Mouse (Mus musculus) heart, postnatal 0 days (tissue): Measurements from ENCODE around the gene Gm49776. TPM values are rescaled to one million over a fixed set of nuclear protein-coding genes. Genes with fewer than 3 reads are reported as not detected.
"Not testable (repeated sequence)": the region's sequence is repeated elsewhere in the genome, so short reads cannot be mapped to it uniquely, and the experiment has no call there.

Experiments used
- ATAC-seq: fragments of 200-750 bp; cut with Nextera tagmentation; 2 replicates; pipeline ENCODE4 v1.8.0; 2017; ENCODE audit warnings: low read depth, moderate number of reproducible peaks, moderate library complexity; ENCODE audit not compliant: insufficient read depth
- DNase-seq: peaks from one replicate; pipeline ENCODE4 v3.0.0-alpha.2; 2016; ENCODE audit warnings: low spot score
- H3K27ac ChIP-seq: fragments of 300-500 bp; sonication (generic); 2 replicates; pipeline ENCODE4 v1.5.1; 2014; ENCODE audit warnings: low read depth, mild to moderate bottlenecking
- H3K27me3 ChIP-seq: fragments of 300-500 bp; sonication (generic); 2 replicates; pipeline ENCODE4 v1.6.1; 2014; ENCODE audit warnings: low read length, mixed read lengths; ENCODE audit not compliant: control insufficient read depth, insufficient read depth
- H3K36me3 ChIP-seq: fragments of 300-500 bp; sonication (generic); replicated peaks from 2 replicates; pipeline ENCODE4 v1.6.1; 2014; ENCODE audit warnings: low read length, mixed read lengths; ENCODE audit not compliant: control insufficient read depth, insufficient read depth
- H3K4me1 ChIP-seq: fragments of 300-500 bp; sonication (generic); 2 replicates; pipeline ENCODE4 v1.6.1; 2014; ENCODE audit warnings: antibody characterized with exemption; ENCODE audit not compliant: control insufficient read depth, insufficient read depth
- H3K4me2 ChIP-seq: fragments of 300-500 bp; sonication (generic); 2 replicates; pipeline ENCODE4 v1.6.1; 2014; ENCODE audit warnings: low read depth, mild to moderate bottlenecking, low read length, moderate library complexity
- H3K4me3 ChIP-seq: fragments of 300-500 bp; sonication (generic); 2 replicates; pipeline ENCODE4 v1.5.1; 2014; ENCODE audit warnings: low read depth, low read length
- H3K9ac ChIP-seq: fragments of 300-500 bp; sonication (generic); replicated peaks from 2 replicates; pipeline ENCODE4 v1.6.1; 2014; ENCODE audit warnings: low read depth, low read length, mixed read lengths
- H3K9me3 ChIP-seq: fragments of 300-500 bp; sonication (generic); replicated peaks from 2 replicates; pipeline ENCODE4 v1.6.1; 2016; ENCODE audit warnings: low read length; ENCODE audit not compliant: control insufficient read depth
- CTCF ChIP-seq: IDR thresholded peaks from 2 replicates; pipeline ENCODE4 v1.5.1; 2016; ENCODE audit warnings: antibody characterized with exemption, control low read depth, low read depth
- EP300 ChIP-seq: IDR thresholded peaks from 2 replicates; pipeline ENCODE4 v1.6.1; 2016; ENCODE audit warnings: antibody characterized with exemption, low read depth
- WGBS: fragments of 180-500 bp; shearing (Covaris S2); extraction: QIAGEN DNeasy Blood & Tissue Kit; methylation state at CpG from one replicate; pipeline ENCODE4 v1.1.7; 2014; 5-methylcytosine and 5-hydroxymethylcytosine counted together
- polyA plus RNA-seq: library from polyadenylated mRNA; unstranded; fragments of >200 nt; fragmentation: Nextera tagmentation; extraction: Ambion mirVana; gene quantifications from 2 replicates; pipeline ENCODE4 v1.2.1, GENCODE M21; 2015
- total RNA-seq: library from RNA; depleted of rRNA; stranded (reverse); fragments of >200 nt; gene quantifications from 2 replicates; pipeline ENCODE4 v1.2.3, GENCODE M21; 2014; ENCODE audit warnings: low replicate concordance

The Gm49776 gene
- total and polyA plus RNA-seq, 2 experiments from 2014 or later = 0.82 TPM; not detected in 1

GRCm38 (mm10) chr16:18203430-18204091 lies 54.6 kb downstream of the Gm49776 start:
- H3K9me3 ChIP-seq = no peaks in the 10 kb centered on the region
- no peak overlapping the region for H3K4me3 ChIP-seq
- H3K36me3 ChIP-seq = no peaks in the 10 kb centered on the region
- no peak overlapping the region for H3K4me2 ChIP-seq
- no peak overlapping the region for H3K9ac ChIP-seq
- TF ChIP-seq CTCF (no peak), EP300 (no peak)
- ATAC-seq (no peak), DNase-seq (no peak)
- H3K27ac ChIP-seq = no peak overlapping the region
- H3K27me3 ChIP-seq = no peaks in the 10 kb centered on the region
- no peaks in the 10 kb centered on the region for H3K4me1 ChIP-seq
- WGBS = 67% methylated on average over 7 of the region's 7 CpGs

GRCm38 (mm10) chr16:18202061-18202460 lies 56.1 kb downstream of the Gm49776 start:
- Histone ChIP-seq H3K9me3 (no peaks in the 10 kb centered on the region), H3K9ac (no peak overlapping the region), H3K4me2 (no peak overlapping the region), H3K27me3 (no peaks in the 10 kb centered on the region), H3K27ac (no peak overlapping the region), H3K4me3 (no peak overlapping the region), H3K36me3 (no peaks in the 10 kb centered on the region), H3K4me1 (no peaks in the 10 kb centered on the region)
- TF ChIP-seq CTCF (no peak), EP300 (no peak)
- ATAC-seq = no peak
- 100% methylated on average over 1 of the region's 1 CpGs for WGBS
- DNase-seq = no peak

- TF ChIP-seq CTCF (no peak), EP300 (no peak)
- WGBS = 36% methylated on average over 1 of the region's 1 CpGs
- no peaks in the 10 kb centered on the region for H3K9me3 ChIP-seq
- no peak overlapping the region for H3K27ac ChIP-seq
- no peak for ATAC-seq
- no peaks in the 10 kb centered on the region for H3K36me3 ChIP-seq
- H3K4me1 ChIP-seq = no peaks in the 10 kb centered on the region
- H3K27me3 ChIP-seq = no peaks in the 10 kb centered on the region
- H3K4me2 ChIP-seq = no peak overlapping the region
- no peak overlapping the region for H3K9ac ChIP-seq
- H3K4me3 ChIP-seq = no peak overlapping the region
- DNase-seq = no peak
Observed at GRCm38 (mm10) chr16:18201620-18202019, 56.5 kb downstream of the Gm49776 start.

- H3K4me2 ChIP-seq = no peak overlapping the region
- 78% methylated on average over 2 of the region's 2 CpGs for WGBS
- ATAC-seq = no peak
Observed at GRCm38 (mm10) chr16:18200062-18200461, 58.1 kb downstream of the Gm49776 start.

DNA sequence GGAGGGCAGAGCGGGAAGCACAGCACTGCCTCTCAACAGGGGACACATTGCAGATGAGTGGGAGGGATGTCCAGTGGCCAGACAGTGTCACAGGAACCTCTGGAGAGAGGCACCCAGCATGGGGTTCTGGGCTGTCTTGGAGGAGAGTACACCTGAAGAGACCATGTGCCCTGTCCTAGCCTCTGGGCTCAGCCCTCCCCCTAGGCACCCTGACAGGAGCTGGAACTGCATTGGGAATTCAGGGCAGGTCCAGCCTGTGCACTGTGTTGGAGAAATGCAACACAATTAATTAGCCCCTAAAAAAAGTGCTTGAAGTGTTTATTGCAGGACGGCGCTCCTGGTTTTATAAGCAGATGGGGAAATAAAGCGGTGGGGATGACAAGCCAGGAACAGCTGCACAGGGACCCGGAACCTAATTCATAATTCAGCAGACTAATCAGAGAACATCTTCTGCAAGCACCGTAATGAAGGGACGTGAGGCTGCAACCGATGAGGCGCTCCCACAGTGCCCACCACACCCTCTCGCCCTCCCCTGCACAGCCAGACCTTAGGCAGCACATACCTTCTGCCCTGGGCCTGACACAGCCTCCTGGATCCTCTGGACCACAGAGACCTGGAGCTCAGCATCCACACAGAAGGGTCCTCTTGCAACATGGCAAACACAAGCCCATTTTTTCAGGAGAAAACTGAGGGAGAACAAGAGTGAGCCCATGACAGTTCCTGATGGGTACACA lies 59.6 kb downstream of the Gm49776 start:
- ATAC-seq = no peak
- TF ChIP-seq EP300 = no peak
- TF ChIP-seq CTCF = no peak
- Histone ChIP-seq H3K4me2 (no peak overlapping the region), H3K4me1 (no peaks in the 10 kb centered on the region), H3K9ac (no peak overlapping the region), H3K4me3 (no peak overlapping the region), H3K27me3 (no peaks in the 10 kb centered on the region), H3K27ac (no peak overlapping the region), H3K36me3 (no peaks in the 10 kb centered on the region), H3K9me3 (no peaks in the 10 kb centered on the region)
- WGBS = 84% methylated on average over 10 of the region's 10 CpGs
- DNase-seq = no peak

More at GRCm38 (mm10) chr16:18200062-18200461, 58.1 kb downstream of the Gm49776 start:
- Histone ChIP-seq H3K9me3 (no peaks in the 10 kb centered on the region), H3K36me3 (no peaks in the 10 kb centered on the region), H3K27me3 (no peaks in the 10 kb centered on the region), H3K9ac (no peak overlapping the region), H3K4me1 (no peaks in the 10 kb centered on the region), H3K4me3 (no peak overlapping the region), H3K27ac (no peak overlapping the region)
- no peak for DNase-seq
- TF ChIP-seq CTCF (no peak), EP300 (no peak)

DNA sequence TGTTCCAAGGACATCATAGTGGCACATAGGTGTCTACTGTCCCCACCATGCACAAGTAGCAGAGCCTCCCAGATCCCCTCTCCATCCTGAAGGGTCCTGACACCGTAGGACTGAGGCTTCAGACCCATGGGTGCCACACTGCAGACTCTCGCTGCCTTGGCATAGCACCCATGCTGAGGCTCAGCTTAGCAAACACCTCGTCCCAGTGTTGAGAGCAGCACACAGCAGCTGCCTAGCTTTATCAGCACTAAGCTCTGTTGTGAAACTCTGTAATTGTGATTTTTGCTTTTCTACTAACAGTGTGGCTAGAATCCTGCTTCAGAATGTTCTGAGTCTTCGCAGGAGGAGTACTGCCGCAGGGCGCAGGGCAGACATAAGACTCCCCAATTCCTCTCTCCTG lies 60.2 kb downstream of the Gm49776 start:
- Histone ChIP-seq H3K27me3 (no peaks in the 10 kb centered on the region), H3K9me3 (no peaks in the 10 kb centered on the region), H3K4me1 (no peaks in the 10 kb centered on the region), H3K4me3 (no peak overlapping the region), H3K4me2 (no peak overlapping the region), H3K9ac (no peak overlapping the region), H3K27ac (no peak overlapping the region), H3K36me3 (no peaks in the 10 kb centered on the region)
- WGBS = 70% methylated on average over 6 of the region's 6 CpGs
- TF ChIP-seq CTCF (no peak), EP300 (no peak)
- DNase-seq = no peak
- no peak for ATAC-seq

GRCm38 (mm10) chr16:18195561-18195960 lies 62.6 kb downstream of the Gm49776 start:
- not testable (repeated sequence) for DNase-seq, H3K4me2 ChIP-seq, H3K36me3 ChIP-seq, H3K27me3 ChIP-seq, H3K27ac ChIP-seq, H3K9ac ChIP-seq, ATAC-seq, H3K4me3 ChIP-seq, H3K4me1 ChIP-seq, H3K9me3 ChIP-seq
- 44% methylated on average over 3 of the region's 3 CpGs for whole genome bisulfite sequencing
